Mouse (Mus musculus): ENCODE measurements around the gene Gjb4.

The Gjb4 gene

DNA sequence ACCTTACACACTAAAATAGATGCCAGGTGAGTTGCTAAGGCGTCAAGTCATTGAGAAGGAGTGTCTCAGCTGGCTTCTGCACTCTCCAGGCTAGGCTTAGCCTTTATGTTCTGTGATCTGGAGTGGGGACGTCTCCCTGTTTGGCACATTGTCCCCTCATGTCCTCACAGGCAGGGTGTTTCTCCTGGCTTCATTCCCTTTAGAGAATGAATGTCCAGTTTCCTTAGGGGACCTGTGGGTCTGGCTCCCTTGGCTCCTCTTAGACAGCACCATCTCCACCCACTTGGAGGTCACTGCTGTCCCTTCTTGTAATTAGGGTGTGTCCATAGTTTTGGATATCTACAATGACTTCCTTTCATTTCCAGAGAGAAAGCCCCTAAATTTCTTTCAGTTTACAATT is 47.0 kb downstream of the Gjb4 start:
- DNase-seq (ENCODE audit: low read depth) = no peak

DNA sequence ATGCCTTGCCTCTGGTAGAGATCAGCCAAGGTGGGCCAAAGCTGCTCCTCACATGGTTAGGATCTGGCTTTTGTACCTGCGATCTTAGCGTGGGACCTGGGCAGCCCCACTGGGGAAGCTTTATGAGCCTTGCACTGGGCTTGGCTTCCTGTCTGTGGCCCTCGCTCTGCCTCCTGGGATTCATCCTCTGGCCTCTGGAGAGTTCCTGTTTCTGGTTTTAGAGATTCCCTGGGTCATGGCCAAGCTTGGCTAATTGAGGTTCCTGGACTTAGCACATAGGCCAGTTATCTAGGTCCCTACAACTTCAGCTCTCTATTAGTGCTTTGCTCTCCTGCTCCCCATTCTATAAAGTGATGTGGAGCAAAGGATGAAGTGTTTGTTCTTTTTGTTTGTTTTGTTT is 50.1 kb downstream of the Gjb4 start:
- no peak for DNase-seq (ENCODE audit: low read depth)
